ENCODE assay signal across 25 mouse cellular contexts in genomic region chr9:52591188-52591587, GRCm38 (mm10).
A peak's percentile ranks its signal among the peaks of the same experiment; 100 is the strongest.
DNase-seq lines count a peak whose midpoint lies in the region; ATAC-seq and TF ChIP-seq lines count a peak whose summit lies in the region.
"Had no signal": no experiment of that assay in that cellular context is flagged by ENCODE, and none has a peak within 500 bp of the region (broad histone marks: within the 10 kb centered on the region; RNA-seq: fewer than 3 reads in every experiment).

No protein-coding gene starts in this region.

- no peaks in the 10 kb centered on the region for H3K4me1 ChIP-seq in embryonic facial prominence, embryonic 14.5 days (ENCODE audit: control insufficient read depth, insufficient read depth, low read length)
- no peaks in the 10 kb centered on the region for H3K4me1 ChIP-seq in embryonic facial prominence, embryonic 10.5 days
- H3K4me1 ChIP-seq in hindbrain, postnatal 0 days (ENCODE audit: insufficient read depth, low read length) = no peaks in the 10 kb centered on the region
- H3K4me1 ChIP-seq in hindbrain, embryonic 12.5 days = no peaks in the 10 kb centered on the region
- H3K4me1 ChIP-seq in midbrain, postnatal 0 days (ENCODE audit: insufficient read depth, low read length) = no peaks in the 10 kb centered on the region
- H3K4me1 ChIP-seq in midbrain, embryonic 13.5 days (replicated peaks) = no peaks in the 10 kb centered on the region
- H3K4me1 ChIP-seq in stomach, postnatal 0 days (replicated peaks; ENCODE audit: control insufficient read depth, insufficient read depth) = no peaks in the 10 kb centered on the region
- H3K4me1 ChIP-seq: liver, embryonic 15.5 days; lung, embryonic 15.5 days; neural tube, embryonic 15.5 days; stomach, embryonic 15.5 days had no signal

- no peak overlapping the region for H3K9ac ChIP-seq in embryonic facial prominence, embryonic 14.5 days (ENCODE audit: low read depth, low read length)
- no peak overlapping the region for H3K9ac ChIP-seq in hindbrain, postnatal 0 days (replicated peaks; ENCODE audit: low read length)
- H3K9ac ChIP-seq in hindbrain, embryonic 12.5 days = no peak overlapping the region
- no peak overlapping the region for H3K9ac ChIP-seq in midbrain, postnatal 0 days (replicated peaks; ENCODE audit: low read length, poor library complexity, severe bottlenecking)
- no peak overlapping the region for H3K9ac ChIP-seq in midbrain, embryonic 13.5 days (replicated peaks)
- H3K9ac ChIP-seq in stomach, postnatal 0 days (ENCODE audit: low read length) = no peak overlapping the region
- H3K9ac ChIP-seq: liver, embryonic 15.5 days; lung, embryonic 15.5 days; neural tube, embryonic 15.5 days; stomach, embryonic 15.5 days had no signal

- H3K4me3 ChIP-seq in embryonic facial prominence, embryonic 14.5 days (ENCODE audit: low read depth, low read length) = no peak overlapping the region
- no peak overlapping the region for H3K4me3 ChIP-seq in embryonic facial prominence, embryonic 10.5 days
- no peak overlapping the region for H3K4me3 ChIP-seq in hindbrain, postnatal 0 days (ENCODE audit: low read length)
- no peak overlapping the region for H3K4me3 ChIP-seq in hindbrain, embryonic 12.5 days
- no peak overlapping the region for H3K4me3 ChIP-seq in midbrain, postnatal 0 days (ENCODE audit: low read depth, low read length)
- H3K4me3 ChIP-seq in midbrain, embryonic 13.5 days (replicated peaks) = no peak overlapping the region
- H3K4me3 ChIP-seq in stomach, postnatal 0 days (ENCODE audit: low read depth, low read length) = no peak overlapping the region
- H3K4me3 ChIP-seq: liver, embryonic 15.5 days; lung, embryonic 15.5 days; neural tube, embryonic 15.5 days; stomach, embryonic 15.5 days had no signal

- DNase-seq in embryonic facial prominence, embryonic 14.5 days (ENCODE audit: low spot score) = peak; percentile 54
- no peak for DNase-seq in embryonic facial prominence, embryonic 10.5 days (ENCODE audit: low spot score)
- DNase-seq in hindbrain, postnatal 0 days (ENCODE audit: low spot score) = peak; percentile 57
- DNase-seq in midbrain, postnatal 0 days (ENCODE audit: low spot score) = peak; percentile 53
- DNase-seq in telencephalon, adult 2 months (ENCODE audit: low read depth, low spot score) = peak; percentile 15
- no peak for DNase-seq in stomach, postnatal 0 days (ENCODE audit: low spot score)
- DNase-seq: adrenal gland, postnatal 14 days; cerebellum, postnatal 14 days; gastrocnemius, postnatal 10 days; kidney, adult 8-10 months; kidney, postnatal 14 days; layer of hippocampus, adult 9-11 months; midbrain, embryonic 14.5 days; thymus, adult 18-20 months; thymus, postnatal 25 days had no signal

- H3K27ac ChIP-seq in embryonic facial prominence, embryonic 14.5 days (replicated peaks; ENCODE audit: low read depth, low read length) = no peak overlapping the region
- H3K27ac ChIP-seq in embryonic facial prominence, embryonic 10.5 days (replicated peaks) = no peak overlapping the region
- H3K27ac ChIP-seq in hindbrain, postnatal 0 days = no peak overlapping the region
- H3K27ac ChIP-seq in hindbrain, embryonic 12.5 days = no peak overlapping the region
- H3K27ac ChIP-seq in midbrain, postnatal 0 days (ENCODE audit: low read depth, low read length) = no peak overlapping the region
- H3K27ac ChIP-seq in midbrain, embryonic 13.5 days = no peak overlapping the region
- H3K27ac ChIP-seq in stomach, postnatal 0 days (replicated peaks) = no peak overlapping the region
- H3K27ac ChIP-seq: liver, embryonic 15.5 days; lung, embryonic 15.5 days; macrophage; neural tube, embryonic 15.5 days; stomach, embryonic 15.5 days had no signal

- 0 out of 2 replicates have a peak, but pooled peaks have one; percentile 26 for ATAC-seq in embryonic facial prominence, embryonic 14.5 days (ENCODE audit: low read depth)
- peak; percentile 51 for ATAC-seq in hindbrain, postnatal 0 days
- ATAC-seq in hindbrain, embryonic 12.5 days (ENCODE audit: low FRiP score) = no peak
- no peak for ATAC-seq in midbrain, postnatal 0 days (ENCODE audit: low FRiP score)
- ATAC-seq in midbrain, embryonic 13.5 days = no peak
- no peak for ATAC-seq in stomach, postnatal 0 days (ENCODE audit: low FRiP score, low TSS enrichment)
- ATAC-seq: intestine, embryonic 16.5 days; Patski had no signal

- no peaks in the 10 kb centered on the region for H3K27me3 ChIP-seq in embryonic facial prominence, embryonic 14.5 days (replicated peaks; ENCODE audit: control insufficient read depth, insufficient read depth, low read length)
- no peaks in the 10 kb centered on the region for H3K27me3 ChIP-seq in embryonic facial prominence, embryonic 10.5 days (replicated peaks; ENCODE audit: low read depth, poor library complexity, severe bottlenecking)
- no peaks in the 10 kb centered on the region for H3K27me3 ChIP-seq in hindbrain, postnatal 0 days (ENCODE audit: insufficient read depth, low read length)
- H3K27me3 ChIP-seq in hindbrain, embryonic 12.5 days = no peaks in the 10 kb centered on the region
- no peaks in the 10 kb centered on the region for H3K27me3 ChIP-seq in midbrain, postnatal 0 days (ENCODE audit: insufficient read depth, low read length)
- H3K27me3 ChIP-seq in midbrain, embryonic 13.5 days = no peaks in the 10 kb centered on the region
- no peaks in the 10 kb centered on the region for H3K27me3 ChIP-seq in stomach, postnatal 0 days (ENCODE audit: control insufficient read depth, insufficient read depth, low read length)
- H3K27me3 ChIP-seq: CH12.LX; liver, embryonic 15.5 days; lung, embryonic 15.5 days; neural tube, embryonic 15.5 days; Patski; stomach, embryonic 15.5 days had no signal

- no peak overlapping the region for H3K4me2 ChIP-seq in embryonic facial prominence, embryonic 14.5 days (ENCODE audit: low read depth, low read length)
- H3K4me2 ChIP-seq in hindbrain, postnatal 0 days (ENCODE audit: low read depth, low read length) = no peak overlapping the region
- H3K4me2 ChIP-seq in hindbrain, embryonic 12.5 days (replicated peaks) = no peak overlapping the region
- no peak overlapping the region for H3K4me2 ChIP-seq in midbrain, postnatal 0 days (ENCODE audit: low read depth, low read length, poor library complexity, severe bottlenecking)
- no peak overlapping the region for H3K4me2 ChIP-seq in midbrain, embryonic 13.5 days (replicated peaks)
- no peak overlapping the region for H3K4me2 ChIP-seq in stomach, postnatal 0 days (replicated peaks; ENCODE audit: low read depth)
- H3K4me2 ChIP-seq: liver, embryonic 15.5 days; lung, embryonic 15.5 days; neural tube, embryonic 15.5 days; stomach, embryonic 15.5 days had no signal

- no peaks in the 10 kb centered on the region for H3K9me3 ChIP-seq in embryonic facial prominence, embryonic 14.5 days (ENCODE audit: control insufficient read depth, low read length)
- no peaks in the 10 kb centered on the region for H3K9me3 ChIP-seq in embryonic facial prominence, embryonic 10.5 days
- no peaks in the 10 kb centered on the region for H3K9me3 ChIP-seq in hindbrain, postnatal 0 days (ENCODE audit: low read length)
- no peaks in the 10 kb centered on the region for H3K9me3 ChIP-seq in hindbrain, embryonic 12.5 days (replicated peaks)
- H3K9me3 ChIP-seq in midbrain, postnatal 0 days (ENCODE audit: low read length) = no peaks in the 10 kb centered on the region
- no peaks in the 10 kb centered on the region for H3K9me3 ChIP-seq in midbrain, embryonic 13.5 days
- no peaks in the 10 kb centered on the region for H3K9me3 ChIP-seq in stomach, postnatal 0 days (ENCODE audit: control insufficient read depth, low read length)
- H3K9me3 ChIP-seq: liver, embryonic 15.5 days; lung, embryonic 15.5 days; neural tube, embryonic 15.5 days; stomach, embryonic 15.5 days had no signal

- no peak for TF ChIP-seq EP300 in stomach, postnatal 0 days (optimal IDR thresholded peaks at IDR 0.05)

- H3K36me3 ChIP-seq in embryonic facial prominence, embryonic 14.5 days (ENCODE audit: control insufficient read depth, insufficient read depth, low read length) = no peaks in the 10 kb centered on the region
- H3K36me3 ChIP-seq in embryonic facial prominence, embryonic 10.5 days (replicated peaks) = no peaks in the 10 kb centered on the region
- no peaks in the 10 kb centered on the region for H3K36me3 ChIP-seq in hindbrain, postnatal 0 days (ENCODE audit: insufficient read depth, low read length)
- no peaks in the 10 kb centered on the region for H3K36me3 ChIP-seq in hindbrain, embryonic 12.5 days
- no peaks in the 10 kb centered on the region for H3K36me3 ChIP-seq in midbrain, postnatal 0 days (ENCODE audit: insufficient read depth, low read length)
- no peaks in the 10 kb centered on the region for H3K36me3 ChIP-seq in midbrain, embryonic 13.5 days
- H3K36me3 ChIP-seq in stomach, postnatal 0 days (ENCODE audit: control insufficient read depth, insufficient read depth, low read length) = no peaks in the 10 kb centered on the region
- H3K36me3 ChIP-seq: liver, embryonic 15.5 days; lung, embryonic 15.5 days; neural tube, embryonic 15.5 days; stomach, embryonic 15.5 days had no signal

- TF ChIP-seq CTCF in hindbrain, postnatal 0 days (IDR thresholded peaks at IDR 0.05; ENCODE audit: low read depth) = no peak
- TF ChIP-seq CTCF in midbrain, postnatal 0 days (IDR thresholded peaks at IDR 0.05) = no peak
- TF ChIP-seq CTCF in stomach, postnatal 0 days (IDR thresholded peaks at IDR 0.05; ENCODE audit: low read depth) = no peak

- WGBS in embryonic facial prominence, embryonic 14.5 days = 56% methylated on average over 3 of the region's 3 CpGs
- 79% methylated on average over 3 of the region's 3 CpGs for WGBS in embryonic facial prominence, embryonic 10.5 days
- whole genome bisulfite sequencing in hindbrain, postnatal 0 days = 45% methylated on average over 3 of the region's 3 CpGs
- 63% methylated on average over 3 of the region's 3 CpGs for WGBS in hindbrain, embryonic 12.5 days
- WGBS in midbrain, postnatal 0 days = 56% methylated on average over 3 of the region's 3 CpGs
- 54% methylated on average over 3 of the region's 3 CpGs for WGBS in midbrain, embryonic 13.5 days
- WGBS in stomach, postnatal 0 days = 56% methylated on average over 3 of the region's 3 CpGs

Comparison
In these comparisons a context has a peak if more than half of its experiments do, and no peak if none do; other contexts are left out.
1. ATAC-seq: peak in embryonic facial prominence, embryonic 14.5 days (single experiment) and hindbrain, postnatal 0 days (single experiment); none in hindbrain, embryonic 12.5 days (single experiment), midbrain, postnatal 0 days (single experiment), midbrain, embryonic 13.5 days (single experiment) and stomach, postnatal 0 days (single experiment).
2. DNase-seq: peak in embryonic facial prominence, embryonic 14.5 days (single experiment), hindbrain, postnatal 0 days (single experiment), midbrain, postnatal 0 days (single experiment) and telencephalon, adult 2 months (single experiment); none in embryonic facial prominence, embryonic 10.5 days (single experiment) and stomach, postnatal 0 days (single experiment).